Mouse (Mus musculus) forebrain, embryonic 10.5 days (tissue): ENCODE data around the gene Gstp1. TPM values are rescaled to one million over a fixed set of nuclear protein-coding genes. Genes with fewer than 3 reads are reported as not detected.
A peak's percentile ranks its signal among the peaks of the same experiment; 100 is the strongest.
"Not testable (repeated sequence)": the region's sequence is repeated elsewhere in the genome, so short reads cannot be mapped to it uniquely, and the experiment has no call there.

ENCODE experiments used
- DNase-seq: peaks from one replicate; pipeline ENCODE4 v3.0.0-alpha.2; 2017; ENCODE audit warnings: low spot score; ENCODE audit errors: extremely low spot score
- H3K27ac ChIP-seq: fragments of 300-500 bp; sonication (generic); 2 replicates; pipeline ENCODE4 v1.5.1; 2016; ENCODE audit warnings: mild to moderate bottlenecking
- H3K27me3 ChIP-seq: fragments of 300-500 bp; sonication (generic); 2 replicates; pipeline ENCODE4 v1.6.1; 2016; ENCODE audit warnings: mild to moderate bottlenecking; ENCODE audit not compliant: poor library complexity, severe bottlenecking
- H3K36me3 ChIP-seq: fragments of 300-500 bp; sonication (generic); replicated peaks from 2 replicates; pipeline ENCODE4 v1.6.1; 2016; ENCODE audit warnings: mild to moderate bottlenecking, moderate library complexity
- H3K4me1 ChIP-seq: fragments of 300-500 bp; sonication (generic); 2 replicates; pipeline ENCODE4 v1.6.1; 2016
- H3K4me3 ChIP-seq: fragments of 300-500 bp; sonication (generic); 2 replicates; pipeline ENCODE4 v1.5.1; 2016; ENCODE audit warnings: mild to moderate bottlenecking, moderate library complexity
- H3K9me3 ChIP-seq: fragments of 300-500 bp; sonication (generic); 2 replicates; pipeline ENCODE4 v1.6.1; 2016; ENCODE audit warnings: mild to moderate bottlenecking, moderate library complexity
- WGBS: fragments of 180-500 bp; shearing (Covaris S2); methylation state at CpG from one replicate; pipeline ENCODE4 v1.1.7; 2016; 5-methylcytosine and 5-hydroxymethylcytosine counted together
- polyA plus RNA-seq: library from polyadenylated mRNA; unstranded; fragments of >200 nt; fragmentation: Nextera tagmentation; extraction: Ambion mirVana; gene quantifications from 2 replicates; pipeline ENCODE4 v1.2.1, GENCODE M21; 2016

Gstp1 gene
- polyA plus RNA-seq, 1 experiment from 2014 or later, result 412 TPM

- no peak overlapping the region for H3K4me3 ChIP-seq
- no peak for DNase-seq
- no peaks in the 10 kb centered on the region for H3K36me3 ChIP-seq
- H3K4me1 ChIP-seq, result 0 out of 2 replicates have a peak, but pooled peaks cover 6% of the 10 kb centered on the region
- H3K9me3 ChIP-seq, result no peaks in the 10 kb centered on the region
- H3K27me3 ChIP-seq, result no peaks in the 10 kb centered on the region
- WGBS, result 85% methylated on average over 8 of the region's 8 CpGs
- H3K27ac ChIP-seq, result no peak overlapping the region
Measured at GRCm38 (mm10) chr19:4046866-4047254, 9.1 kb upstream of the Gstp1 start.

- Histone ChIP-seq H3K27me3 (no peaks in the 10 kb centered on the region), H3K9me3 (no peaks in the 10 kb centered on the region), H3K4me3 (no peak within 1 kb of the TSS), H3K4me1 (0 out of 2 replicates have a peak, but pooled peaks cover 6% of the 10 kb centered on the region), H3K36me3 (no peaks in the 10 kb centered on the region), H3K27ac (no peak within 1 kb of the TSS)
- DNase-seq, result no peak
- 69% methylated on average over 16 of the region's 16 CpGs for whole genome bisulfite sequencing
Measured at GRCm38 (mm10) chr19:4045966-4046865, 8.4 kb upstream of the Gstp1 start, which contains the start of gene Gstp2. Gstp2 (minus strand) TSS chr19:4046023.

- not testable (repeated sequence) for H3K9me3 ChIP-seq, H3K4me1 ChIP-seq, H3K4me3 ChIP-seq, H3K27ac ChIP-seq, H3K27me3 ChIP-seq, H3K36me3 ChIP-seq, DNase-seq
- WGBS, result 90% methylated on average over 5 of the region's 5 CpGs
Measured at GRCm38 (mm10) chr19:4044109-4044508, 6.3 kb upstream of the Gstp1 start.

- no peak overlapping the region for H3K4me3 ChIP-seq
- no peak overlapping the region for H3K27ac ChIP-seq
- WGBS, result 78% methylated on average over 14 of the region's 14 CpGs
- no peaks in the 10 kb centered on the region for H3K36me3 ChIP-seq
- DNase-seq, result no peak
- H3K27me3 ChIP-seq, result no peaks in the 10 kb centered on the region
- no peaks in the 10 kb centered on the region for H3K9me3 ChIP-seq
- H3K4me1 ChIP-seq, result peaks cover 18% of the 10 kb centered on the region
Measured at GRCm38 (mm10) chr19:4042124-4042523, 4.3 kb upstream of the Gstp1 start.

- H3K27me3 ChIP-seq, DNase-seq, H3K27ac ChIP-seq, H3K36me3 ChIP-seq, H3K4me3 ChIP-seq, H3K9me3 ChIP-seq: not testable (repeated sequence)
- H3K4me1 ChIP-seq, result peaks cover 22% of the 10 kb centered on the region
- WGBS, result 87% methylated on average over 4 of the region's 4 CpGs
Measured at GRCm38 (mm10) chr19:4041500-4041899, 3.7 kb upstream of the Gstp1 start.

- H3K4me3 ChIP-seq, H3K36me3 ChIP-seq, H3K27me3 ChIP-seq, H3K9me3 ChIP-seq, DNase-seq, H3K27ac ChIP-seq: not testable (repeated sequence)
- WGBS, result 92% methylated on average over 5 of the region's 5 CpGs
- peaks cover 24% of the 10 kb centered on the region for H3K4me1 ChIP-seq
Measured at GRCm38 (mm10) chr19:4040941-4041340, 3.2 kb upstream of the Gstp1 start.

GRCm38 (mm10) chr19:4037154-4037787, 514 bp downstream of the Gstp1 start:
- not testable (repeated sequence) for DNase-seq, H3K9me3 ChIP-seq, H3K27me3 ChIP-seq
- H3K4me1 ChIP-seq, result peaks cover 23% of the 10 kb centered on the region
- H3K27ac ChIP-seq, result peak overlapping the region; percentile 91
- H3K36me3 ChIP-seq, result peaks cover 14% of the 10 kb centered on the region
- 24% methylated on average over 7 of the region's 8 CpGs for WGBS
- peak overlapping the region; percentile 68 for H3K4me3 ChIP-seq

- Histone ChIP-seq H3K27ac (0 out of 2 replicates have a peak overlapping the region, but pooled peaks have one; percentile 9), H3K27me3 (no peaks in the 10 kb centered on the region), H3K4me3 (peak overlapping the region; percentile 16), H3K9me3 (no peaks in the 10 kb centered on the region), H3K4me1 (peaks cover 23% of the 10 kb centered on the region), H3K36me3 (peaks cover 14% of the 10 kb centered on the region)
- 81% methylated on average over 12 of the region's 12 CpGs for WGBS
- DNase-seq, result no peak
Measured at GRCm38 (mm10) chr19:4036327-4037045, 1.3 kb downstream of the Gstp1 start.

- Histone ChIP-seq H3K27ac (no peak overlapping the region), H3K4me1 (peaks cover 23% of the 10 kb centered on the region), H3K27me3 (no peaks in the 10 kb centered on the region), H3K9me3 (no peaks in the 10 kb centered on the region), H3K4me3 (no peak overlapping the region), H3K36me3 (peaks cover 14% of the 10 kb centered on the region)
- DNase-seq, result no peak
- 64% methylated on average over 5 of the region's 5 CpGs for WGBS
Measured at GRCm38 (mm10) chr19:4033742-4034141, 4.0 kb downstream of the Gstp1 start.

GRCm38 (mm10) chr19:4033298-4033697, 4.5 kb downstream of the Gstp1 start:
- 0 out of 2 replicates have a peak, but pooled peaks cover 3% of the 10 kb centered on the region for H3K9me3 ChIP-seq
- peaks cover 14% of the 10 kb centered on the region for H3K36me3 ChIP-seq
- no peak overlapping the region for H3K4me3 ChIP-seq
- no peaks in the 10 kb centered on the region for H3K27me3 ChIP-seq
- no peak for DNase-seq
- H3K27ac ChIP-seq, result no peak overlapping the region
- H3K4me1 ChIP-seq, result peaks cover 22% of the 10 kb centered on the region
- WGBS, result 86% methylated on average over 3 of the region's 3 CpGs

- Histone ChIP-seq H3K4me3 (no peak overlapping the region), H3K9me3 (peaks cover 4% of the 10 kb centered on the region; the same call in 1 of the 2 replicates), H3K36me3 (peaks cover 14% of the 10 kb centered on the region), H3K27me3 (no peaks in the 10 kb centered on the region), H3K27ac (no peak overlapping the region), H3K4me1 (peaks cover 16% of the 10 kb centered on the region)
- DNase-seq, result no peak
- WGBS, result 46% methylated on average over 7 of the region's 7 CpGs
Measured at GRCm38 (mm10) chr19:4032668-4033067, 5.1 kb downstream of the Gstp1 start.

GRCm38 (mm10) chr19:4027576-4027975, 10.2 kb downstream of the Gstp1 start:
- no peaks in the 10 kb centered on the region for H3K36me3 ChIP-seq
- H3K4me1 ChIP-seq, result no peaks in the 10 kb centered on the region
- H3K4me3 ChIP-seq, result no peak overlapping the region
- no peaks in the 10 kb centered on the region for H3K27me3 ChIP-seq
- no peak overlapping the region for H3K27ac ChIP-seq
- peaks cover 21% of the 10 kb centered on the region for H3K9me3 ChIP-seq
- no peak for DNase-seq
